Mouse (Mus musculus) thymus, postnatal 0 days (tissue): ENCODE results near the gene Bnip2. TPM values are rescaled to one million over a fixed set of nuclear protein-coding genes. Genes with fewer than 3 reads are reported as not detected.
A peak's percentile ranks its signal among the peaks of the same experiment; 100 is the strongest.

Experiments used
- DNase-seq: peaks from one replicate; pipeline ENCODE4 v3.0.0-alpha.2; 2015; ENCODE audit warnings: low spot score
- polyA plus RNA-seq: library from polyadenylated mRNA; unstranded; fragments of >200 nt; fragmentation: Nextera tagmentation; extraction: Ambion mirVana; gene quantifications from 2 replicates; pipeline ENCODE4 v1.2.1, GENCODE M21; 2015

Gene Bnip2
- polyA plus RNA-seq = 94.6 and 95.3 TPM in 2 replicates

GRCm38 (mm10) chr9:69989303-69990121 lies at the start of gene Bnip2:
Gene Bnip2 (plus strand): TSS chr9:69989466.
- peak; percentile 87 for DNase-seq

- no peak for DNase-seq
These were observed 48.3 kb upstream of the Bnip2 start for GRCm38 (mm10) chr9:69940839-69941490.

- no peak for DNase-seq
These were observed 47.7 kb upstream of the Bnip2 start for GRCm38 (mm10) chr9:69941556-69941955.

- peak; percentile 67 for DNase-seq
These were observed 40.3 kb upstream of the Bnip2 start for GRCm38 (mm10) chr9:69948964-69949363.

- DNase-seq = no peak
These were observed 39.6 kb upstream of the Bnip2 start for GRCm38 (mm10) chr9:69949641-69950040.

- no peak for DNase-seq
These were observed 28.3 kb upstream of the Bnip2 start for GRCm38 (mm10) chr9:69961007-69961406.

- no peak for DNase-seq
These were observed 24.9 kb upstream of the Bnip2 start for GRCm38 (mm10) chr9:69964370-69964769.

GRCm38 (mm10) chr9:69985526-69985925 lies 3.7 kb upstream of the Bnip2 start:
- no peak for DNase-seq

GRCm38 (mm10) chr9:69986063-69986462 lies 3.2 kb upstream of the Bnip2 start:
- DNase-seq = no peak

- no peak for DNase-seq
These were observed 2.7 kb upstream of the Bnip2 start for GRCm38 (mm10) chr9:69986571-69986970.

- DNase-seq = peak; percentile 77
These were observed 1.7 kb upstream of the Bnip2 start for GRCm38 (mm10) chr9:69987579-69987978.

GRCm38 (mm10) chr9:69988706-69989302 lies 462 bp upstream of the Bnip2 start:
- DNase-seq = no peak

- DNase-seq = peak; percentile 43
These were observed 1.1 kb downstream of the Bnip2 start for GRCm38 (mm10) chr9:69990346-69990745.

GRCm38 (mm10) chr9:69992841-69993277 lies 3.6 kb downstream of the Bnip2 start:
- peak; percentile 13 for DNase-seq

- no peak for DNase-seq
These were observed 4.2 kb downstream of the Bnip2 start for GRCm38 (mm10) chr9:69993479-69993878.

GRCm38 (mm10) chr9:69994547-69994946 lies 5.3 kb downstream of the Bnip2 start:
- no peak for DNase-seq

GRCm38 (mm10) chr9:69999318-69999717 lies 10.1 kb downstream of the Bnip2 start:
- DNase-seq = no peak

GRCm38 (mm10) chr9:70003516-70003915 lies 14.2 kb downstream of the Bnip2 start:
- no peak for DNase-seq

GRCm38 (mm10) chr9:70006984-70007383 lies 17.7 kb downstream of the Bnip2 start:
- no peak for DNase-seq

- no peak for DNase-seq
These were observed 18.4 kb downstream of the Bnip2 start for GRCm38 (mm10) chr9:70007506-70008248.

- no peak for DNase-seq
These were observed 20.6 kb downstream of the Bnip2 start for GRCm38 (mm10) chr9:70009754-70010304.
